Mouse (Mus musculus): ENCODE results near the gene Fem1a.

DNA sequence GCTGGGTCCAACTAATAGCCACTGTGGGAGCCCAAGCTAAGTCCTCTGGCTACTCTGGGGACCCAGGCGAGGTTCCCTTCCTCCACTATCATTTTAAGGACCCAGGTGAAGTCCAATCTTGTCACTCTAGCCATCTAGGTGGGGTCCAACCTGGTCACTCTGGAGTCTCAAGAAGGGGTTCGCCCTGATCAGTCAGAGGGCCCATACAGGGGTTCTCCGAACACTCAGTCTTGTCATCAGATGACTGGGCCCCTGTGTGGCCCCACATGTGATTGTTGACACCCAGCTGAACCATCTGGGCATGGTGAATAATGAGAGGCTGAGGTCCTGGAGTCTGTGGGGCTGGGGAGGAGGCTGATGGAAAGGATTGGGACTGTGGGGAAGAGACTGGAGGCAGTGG is 13.1 kb downstream of the Fem1a start:
- TF ChIP-seq CTCF (IDR thresholded peaks at IDR 0.05; ENCODE audit: control insufficient read depth, insufficient read depth, low read length) = no peak
- TF ChIP-seq POLR2A (IDR thresholded peaks at IDR 0.05; ENCODE audit: borderline replicate concordance, control insufficient read depth, low read depth, low read length) = no peak
